Comparison of ENCODE assay signal across 11 mouse cellular contexts in genomic region chr14:56368834-56369233, GRCm38 (mm10). TPM values are rescaled to one million over a fixed set of nuclear protein-coding genes. Genes with fewer than 3 reads are reported as not detected.
DNase-seq lines count a peak whose midpoint lies in the region; ATAC-seq and TF ChIP-seq lines count a peak whose summit lies in the region.
"Had no signal": no experiment of that assay in that cellular context is flagged by ENCODE, and none has a peak within 500 bp of the region (broad histone marks: within the 10 kb centered on the region; RNA-seq: fewer than 3 reads in every experiment).

No protein-coding gene starts in this region.

- no peak overlapping the region for H3K4me3 ChIP-seq in intestine, postnatal 0 days (ENCODE audit: low read depth, low read length)
- no peak overlapping the region for H3K4me3 ChIP-seq in intestine, embryonic 15.5 days (replicated peaks)
- H3K4me3 ChIP-seq in G1E (ENCODE audit: low read depth, low read length) = no peak overlapping the region
- H3K4me3 ChIP-seq: heart, embryonic 13.5 days; limb, embryonic 13.5 days had no signal

- no peaks in the 10 kb centered on the region for H3K36me3 ChIP-seq in intestine, postnatal 0 days (ENCODE audit: control insufficient read depth, insufficient read depth)
- no peaks in the 10 kb centered on the region for H3K36me3 ChIP-seq in intestine, embryonic 15.5 days
- no peaks in the 10 kb centered on the region for H3K36me3 ChIP-seq in G1E (replicated peaks)
- H3K36me3 ChIP-seq: heart, embryonic 13.5 days; limb, embryonic 13.5 days had no signal

- DNase-seq in 416B (ENCODE audit: low read depth) (peak; percentile 39), G1E (ENCODE audit: low spot score) (no peak)
- DNase-seq in induced T-regulatory cell, adult 2 months (ENCODE audit: low read depth) = peak; percentile 61
- DNase-seq in urinary bladder, postnatal 25 days (ENCODE audit: low spot score) = no peak
- DNase-seq in frontal cortex, postnatal 10 days (ENCODE audit: low spot score in 2 of 2) = no peak
- no peak for DNase-seq in layer of hippocampus, postnatal 36 days

- H3K9ac ChIP-seq in intestine, postnatal 0 days (ENCODE audit: low read depth, low read length) = no peak overlapping the region
- no peak overlapping the region for H3K9ac ChIP-seq in intestine, embryonic 15.5 days
- H3K9ac ChIP-seq: heart, embryonic 13.5 days; limb, embryonic 13.5 days had no signal

- peak; percentile 65 for TF ChIP-seq CTCF in intestine, postnatal 0 days (IDR thresholded peaks at IDR 0.05; ENCODE audit: low read depth)
- peak; percentile 61; the same call in 1 of the 2 replicates for TF ChIP-seq CTCF in G1E (IDR thresholded peaks at IDR 0.05; ENCODE audit: low read depth, low read length)

- no peak overlapping the region for H3K4me2 ChIP-seq in intestine, postnatal 0 days (replicated peaks; ENCODE audit: low read depth)
- H3K4me2 ChIP-seq in intestine, embryonic 15.5 days (replicated peaks) = no peak overlapping the region
- H3K4me2 ChIP-seq: heart, embryonic 13.5 days; limb, embryonic 13.5 days had no signal

- no peak for ATAC-seq in intestine, postnatal 0 days
- ATAC-seq in intestine, embryonic 15.5 days = no peak
- no peak for ATAC-seq in G1E (ENCODE audit: extremely low read depth, insufficient number of reproducible peaks, low FRiP score, poor library complexity, severe bottlenecking)

- H3K4me1 ChIP-seq in intestine, postnatal 0 days (replicated peaks; ENCODE audit: control insufficient read depth, insufficient read depth, low read length) = no peaks in the 10 kb centered on the region; the same call in 1 of the 2 replicates
- H3K4me1 ChIP-seq in intestine, embryonic 15.5 days (replicated peaks) = peaks cover 16% of the 10 kb centered on the region
- no peaks in the 10 kb centered on the region; the same call in 1 of the 2 replicates for H3K4me1 ChIP-seq in G1E (ENCODE audit: insufficient read depth, low read depth, low read length)

- WGBS in intestine, postnatal 0 days = 55% methylated on average over 3 of the region's 3 CpGs
- WGBS in intestine, embryonic 15.5 days = 50% methylated on average over 3 of the region's 3 CpGs

- no peaks in the 10 kb centered on the region for H3K9me3 ChIP-seq in intestine, postnatal 0 days (ENCODE audit: control insufficient read depth)
- H3K9me3 ChIP-seq in intestine, embryonic 15.5 days = no peaks in the 10 kb centered on the region
- no peaks in the 10 kb centered on the region for H3K9me3 ChIP-seq in G1E (replicated peaks)
- H3K9me3 ChIP-seq: heart, embryonic 13.5 days; limb, embryonic 13.5 days had no signal

- peaks cover 33% of the 10 kb centered on the region for H3K27me3 ChIP-seq in intestine, postnatal 0 days (replicated peaks; ENCODE audit: control insufficient read depth, insufficient read depth, low read length)
- peaks cover 23% of the 10 kb centered on the region for H3K27me3 ChIP-seq in intestine, embryonic 15.5 days (replicated peaks)
- peaks cover 17% of the 10 kb centered on the region; the same call in 1 of the 2 replicates for H3K27me3 ChIP-seq in G1E (ENCODE audit: insufficient read depth, low read length)

- no peak overlapping the region for H3K27ac ChIP-seq in intestine, postnatal 0 days (ENCODE audit: low read depth, low read length)
- no peak overlapping the region for H3K27ac ChIP-seq in intestine, embryonic 15.5 days
- H3K27ac ChIP-seq: heart, embryonic 13.5 days; limb, embryonic 13.5 days had no signal

RNA-seq across cellular contexts. Expression of gene Atp12a, which starts 4.0 kb away (rescaled TPM):
- 0.09 and 0.37 TPM in 2 replicates for polyA plus RNA-seq in intestine, postnatal 0 days (2015; fragmentation: Nextera tagmentation; extraction: Ambion mirVana)
- 0.26 and 0.91 TPM in 2 replicates for polyA plus RNA-seq in intestine, embryonic 15.5 days (2015; fragmentation: Nextera tagmentation; extraction: Ambion mirVana)
- total RNA-seq in G1E (2014; fragmentation: Nextera tagmentation) (not detected in 2 replicates), G1E (2017) (0.11 TPM in 1 of 2 replicates, not detected in the other)
- polyA plus RNA-seq in G1E (2012) = not detected in 2 replicates
- total RNA-seq in layer of hippocampus, postnatal 36 days (2021) = not detected
- total RNA-seq: neutrophil, adult 5-6 weeks had no signal

RNA-seq across cellular contexts. Expression of gene Rnf17, which starts 33.5 kb away (rescaled TPM):
- 0.46 and 0.59 TPM in 2 replicates for polyA plus RNA-seq in intestine, postnatal 0 days (2015; fragmentation: Nextera tagmentation; extraction: Ambion mirVana)
- 1.7 and 1.9 TPM in 2 replicates for polyA plus RNA-seq in intestine, embryonic 15.5 days (2015; fragmentation: Nextera tagmentation; extraction: Ambion mirVana)
- total RNA-seq in G1E (2014; fragmentation: Nextera tagmentation) = not detected in 2 replicates
- 0.06 and 0.16 TPM in 2 replicates for total RNA-seq in G1E (2017)
- polyA plus RNA-seq in G1E (2012) = not detected in 2 replicates
- total RNA-seq in layer of hippocampus, postnatal 36 days (2021) = under 1 TPM; 0.72 to 0.94 TPM

Comparison
In these comparisons a context has a peak if more than half of its experiments do, and no peak if none do; other contexts are left out.
1. DNase-seq: peak in 416B (single experiment) and induced T-regulatory cell, adult 2 months (single experiment); none in G1E (single experiment), urinary bladder, postnatal 25 days (single experiment), frontal cortex, postnatal 10 days (0 of 2) and layer of hippocampus, postnatal 36 days (0 of 2).